Mouse (Mus musculus) olfactory bulb, adult 2 months (tissue): ENCODE results near the gene Lca5l.

ENCODE experiments used
- CTCF ChIP-seq: fragments of 200-500 bp; IDR thresholded peaks from 2 replicates; pipeline ENCODE4 v1.5.1; 2012; ENCODE audit warnings: low read depth, mild to moderate bottlenecking, low read length, moderate library complexity; ENCODE audit not compliant: insufficient read depth
- POLR2A ChIP-seq: fragments of 200-500 bp; IDR thresholded peaks from 2 replicates; pipeline ENCODE4 v1.6.1; 2012; ENCODE audit warnings: mild to moderate bottlenecking, low read depth, low read length, moderate library complexity; ENCODE audit not compliant: insufficient read depth

DNA sequence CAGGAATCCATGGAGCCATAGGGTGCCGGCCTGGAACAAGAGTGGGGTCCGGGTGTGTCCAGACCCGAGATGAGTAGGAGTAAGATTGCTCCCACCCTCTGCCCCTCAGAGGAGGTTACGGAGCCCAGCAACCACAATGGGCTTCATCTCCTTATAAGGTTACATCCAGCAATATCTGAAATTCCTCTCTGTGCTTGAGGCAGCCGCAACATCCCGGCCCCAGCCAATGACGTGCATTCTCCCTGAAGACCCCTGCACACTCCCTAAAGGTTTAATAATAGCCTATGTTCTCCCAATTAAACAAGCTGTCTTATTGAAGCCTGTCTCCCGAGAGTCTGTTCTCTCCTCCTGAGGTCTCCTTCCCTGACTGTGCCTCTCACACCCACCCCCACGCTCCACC lies 42.8 kb downstream of the Lca5l start:
- no peak for TF ChIP-seq CTCF
- no peak for TF ChIP-seq POLR2A
